Mouse (Mus musculus) heart, adult 18-20 months (tissue): ENCODE measurements around the gene Nsg2. TPM values are rescaled to one million over a fixed set of nuclear protein-coding genes. Genes with fewer than 3 reads are reported as not detected.

Experiments used
- DNase-seq, 2 experiments: peaks; one replicate each; pipeline ENCODE4 v3.0.0; 2021 to 2022; ENCODE audit warnings: mixed read lengths in 1 of 2
- total RNA-seq, 2 experiments: library from RNA; stranded (reverse); gene quantifications; 2 replicates each; pipeline ENCODE4 v1.2.3; 2021

Nsg2 gene
- total RNA-seq, 2 experiments from 2014 or later = 0.69 to 1.4 TPM

DNA sequence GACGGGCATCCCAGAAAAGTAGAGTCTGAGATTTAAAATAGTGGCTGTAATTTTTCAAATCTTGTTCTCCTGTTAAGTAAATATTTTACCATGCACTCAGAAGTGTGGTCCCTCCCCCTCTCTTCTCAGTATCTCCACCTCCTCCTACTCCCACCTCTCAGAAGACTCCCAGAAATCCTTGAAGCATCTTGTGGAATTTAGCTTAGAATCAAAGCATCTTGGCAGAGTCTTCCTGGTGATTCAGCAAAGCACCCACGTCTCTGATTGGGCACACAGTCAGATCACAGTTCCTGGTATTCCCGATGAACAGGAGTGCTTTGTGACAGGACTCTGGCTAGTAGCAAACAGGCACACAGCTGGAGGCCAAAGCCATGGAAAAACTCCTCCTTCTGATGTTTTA, 83.2 kb downstream of the Nsg2 start:
- DNase-seq = no peak

DNA sequence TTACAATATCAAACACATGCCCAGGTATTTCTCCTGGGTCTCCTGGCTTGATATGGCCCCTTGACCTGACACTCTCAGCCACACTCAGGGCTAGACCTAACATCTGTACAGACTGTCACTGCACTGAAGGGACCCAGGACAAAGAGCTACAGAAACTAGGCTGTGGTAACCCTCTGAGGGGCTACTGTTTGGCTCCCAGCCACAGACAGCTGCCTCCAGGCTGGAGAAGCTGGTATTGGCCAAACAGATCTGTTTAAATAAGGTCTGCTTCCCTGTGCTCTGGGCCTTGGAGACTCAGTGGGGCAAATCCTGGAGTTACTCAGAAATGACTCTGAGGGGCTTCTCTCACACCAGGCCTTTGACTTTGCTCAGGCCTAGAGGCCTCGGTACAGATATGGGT, 86.3 kb downstream of the Nsg2 start:
- no peak for DNase-seq

DNA sequence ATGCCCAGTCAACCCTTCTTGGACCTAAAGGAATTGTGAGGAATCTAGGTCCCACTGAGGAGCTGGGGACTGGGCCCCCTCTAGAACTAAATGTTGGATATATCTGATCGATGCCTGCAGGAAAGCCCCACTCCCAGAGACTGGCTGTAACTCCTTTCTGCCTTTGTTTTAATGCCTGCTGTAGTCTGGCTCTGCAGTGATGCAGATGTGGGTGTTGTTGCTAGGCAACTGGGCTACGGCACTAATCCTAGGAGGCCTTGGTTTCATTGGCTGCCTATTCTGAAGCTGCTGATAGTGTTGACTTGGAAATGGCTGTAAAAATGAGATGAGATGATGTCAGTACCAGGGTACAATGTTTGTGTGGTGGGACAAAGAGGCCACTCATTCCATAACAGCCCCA, 87.1 kb downstream of the Nsg2 start:
- DNase-seq = no peak

DNA sequence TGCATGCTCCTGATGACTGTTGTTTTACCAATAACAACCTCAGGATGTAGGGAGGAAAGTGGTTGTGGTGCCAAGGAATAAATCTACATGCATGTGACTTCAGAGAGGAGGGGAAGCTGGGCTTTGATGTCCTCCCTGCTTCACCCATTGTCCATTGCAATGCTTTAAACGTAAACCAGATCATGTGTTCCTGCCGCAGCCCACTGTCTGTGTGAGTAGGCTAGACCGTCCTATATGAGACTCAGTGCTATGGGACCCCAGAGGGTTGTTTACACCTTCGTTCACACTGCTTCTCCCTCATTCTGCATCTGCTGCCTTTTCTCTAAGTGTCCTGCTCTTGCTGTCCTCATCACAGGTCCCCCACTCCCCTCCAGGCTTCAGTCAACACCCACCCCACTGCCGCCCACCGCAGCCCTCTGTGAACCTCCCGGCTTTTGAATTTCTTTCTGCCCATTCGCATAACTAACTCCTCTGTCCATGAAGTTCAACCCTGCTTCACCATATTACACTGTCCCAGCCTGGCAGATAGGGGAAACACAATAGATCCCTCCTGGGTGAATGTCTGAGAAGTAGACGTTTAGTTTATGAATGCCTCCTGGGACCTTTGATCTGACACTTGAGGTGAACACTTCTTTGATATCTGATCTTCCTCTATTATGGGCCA, 87.6 kb downstream of the Nsg2 start:
- DNase-seq = no peak

DNA sequence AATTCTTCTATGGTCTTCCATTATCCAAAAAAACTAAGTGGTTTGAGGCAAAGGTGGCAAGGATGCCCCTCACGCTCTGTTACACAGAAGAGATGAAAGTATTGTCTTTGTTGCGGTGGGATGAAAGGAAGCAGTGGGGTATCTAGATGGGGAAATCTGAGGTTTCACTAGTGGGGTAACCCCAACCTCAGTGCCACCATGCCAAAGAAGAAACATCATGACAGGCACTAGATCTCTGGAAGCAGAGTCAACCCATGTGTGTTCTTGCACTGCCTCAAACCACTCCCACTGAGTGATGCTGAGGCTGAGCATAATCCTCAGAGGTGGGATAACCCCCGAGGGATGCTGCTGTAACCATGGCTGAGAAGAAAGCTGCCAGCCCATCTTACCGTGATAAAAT, 95.5 kb downstream of the Nsg2 start:
- DNase-seq = no peak

DNA sequence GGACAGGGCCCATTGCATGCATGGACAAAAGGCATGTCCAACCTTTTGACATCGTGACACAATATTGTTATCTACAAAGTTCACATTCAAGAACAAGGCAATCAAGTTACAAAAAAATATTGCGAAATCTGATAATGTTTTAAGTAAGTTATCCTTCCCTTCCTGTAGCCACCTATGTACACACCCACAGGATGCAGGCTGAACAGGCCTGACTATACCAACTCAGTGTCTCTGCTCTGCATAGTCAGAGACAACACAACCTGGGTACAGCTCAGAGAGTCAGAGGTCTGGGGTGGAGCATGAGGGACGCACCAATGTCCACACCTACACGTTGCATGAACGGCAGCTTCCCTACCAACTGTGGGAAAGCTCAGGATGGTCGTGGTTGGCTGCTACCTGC, 96.1 kb downstream of the Nsg2 start:
- no peak for DNase-seq

DNA sequence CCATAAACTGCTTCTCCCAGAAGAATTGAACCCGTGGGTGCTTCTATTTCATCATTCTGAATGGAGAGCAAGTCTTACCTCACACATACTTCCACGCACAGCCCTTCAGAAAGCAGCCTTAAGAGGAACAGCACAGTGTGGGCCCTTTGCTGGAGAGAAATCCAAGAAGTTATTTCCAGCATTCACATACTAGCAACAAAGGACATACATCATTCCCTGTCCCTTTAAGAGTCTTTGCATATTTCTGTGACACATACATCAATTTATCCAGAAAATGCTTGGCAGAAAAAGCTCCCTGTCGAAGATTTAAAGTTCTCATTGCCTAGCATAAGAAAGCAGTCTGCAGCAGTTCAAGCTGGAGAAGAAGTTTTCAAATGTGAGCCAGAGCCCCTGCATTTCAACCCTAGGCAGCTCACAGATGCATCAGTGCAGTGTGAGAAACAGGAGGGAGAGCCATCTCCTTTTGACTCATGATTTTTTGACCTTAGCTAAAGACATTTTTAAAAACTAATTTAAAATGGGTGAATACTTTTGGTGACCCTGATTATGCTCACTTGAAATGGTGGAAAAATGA, 100.9 kb downstream of the Nsg2 start:
- DNase-seq = no peak

DNA sequence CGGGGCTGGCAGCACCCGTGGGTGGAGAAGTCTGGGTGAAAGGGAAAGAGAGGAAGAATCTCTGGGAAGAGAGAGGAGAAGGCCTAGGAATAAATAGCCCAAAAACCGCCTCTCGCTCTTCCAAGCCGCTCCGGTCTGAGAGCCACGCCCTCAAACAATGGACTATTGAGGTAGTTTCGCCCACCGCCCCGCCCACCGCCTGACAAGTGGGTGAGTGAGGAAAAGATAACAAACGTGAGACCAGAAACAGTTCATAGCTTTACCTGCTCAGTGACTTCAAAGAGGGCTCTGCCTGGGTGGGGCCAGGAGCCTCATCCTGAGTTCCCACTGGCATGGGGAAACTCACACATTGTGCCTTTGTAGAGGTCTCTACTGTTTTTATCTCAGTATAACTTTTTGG, 102.7 kb downstream of the Nsg2 start:
- no peak for DNase-seq

DNA sequence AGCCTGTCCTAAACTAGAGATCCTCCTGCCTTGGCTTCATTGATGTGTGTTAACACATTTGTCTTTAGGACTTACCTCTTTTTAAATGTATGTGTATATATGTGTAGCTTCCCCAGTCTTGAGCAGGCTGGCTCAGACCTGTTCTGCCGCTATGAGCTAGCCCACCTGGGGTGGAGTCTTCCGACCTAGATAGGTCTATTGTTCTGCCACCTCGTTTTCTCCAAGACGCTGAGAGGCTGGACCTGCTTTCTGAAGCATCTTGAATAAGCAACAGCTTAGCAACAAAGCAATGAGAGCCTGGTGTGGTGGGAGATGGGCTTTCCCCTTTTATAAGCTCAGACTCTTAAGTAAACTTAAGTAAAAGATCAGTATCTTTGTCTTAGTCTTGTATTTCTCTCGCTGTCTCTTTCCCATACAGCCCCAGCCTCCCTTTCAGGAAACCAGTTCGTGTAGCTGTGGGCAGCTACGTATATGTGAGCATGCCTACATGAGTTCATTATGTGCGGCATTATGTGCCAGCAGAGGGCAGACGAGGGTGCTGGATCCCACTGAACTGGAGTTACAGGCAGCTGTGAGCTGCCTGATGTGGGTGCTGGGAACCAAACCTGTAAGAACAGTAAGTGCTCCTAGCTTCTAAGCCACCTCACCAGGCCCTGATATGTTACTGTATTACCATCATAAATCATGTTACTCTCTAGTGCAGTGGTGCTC, 104.3 kb downstream of the Nsg2 start:
- DNase-seq = no peak

DNA sequence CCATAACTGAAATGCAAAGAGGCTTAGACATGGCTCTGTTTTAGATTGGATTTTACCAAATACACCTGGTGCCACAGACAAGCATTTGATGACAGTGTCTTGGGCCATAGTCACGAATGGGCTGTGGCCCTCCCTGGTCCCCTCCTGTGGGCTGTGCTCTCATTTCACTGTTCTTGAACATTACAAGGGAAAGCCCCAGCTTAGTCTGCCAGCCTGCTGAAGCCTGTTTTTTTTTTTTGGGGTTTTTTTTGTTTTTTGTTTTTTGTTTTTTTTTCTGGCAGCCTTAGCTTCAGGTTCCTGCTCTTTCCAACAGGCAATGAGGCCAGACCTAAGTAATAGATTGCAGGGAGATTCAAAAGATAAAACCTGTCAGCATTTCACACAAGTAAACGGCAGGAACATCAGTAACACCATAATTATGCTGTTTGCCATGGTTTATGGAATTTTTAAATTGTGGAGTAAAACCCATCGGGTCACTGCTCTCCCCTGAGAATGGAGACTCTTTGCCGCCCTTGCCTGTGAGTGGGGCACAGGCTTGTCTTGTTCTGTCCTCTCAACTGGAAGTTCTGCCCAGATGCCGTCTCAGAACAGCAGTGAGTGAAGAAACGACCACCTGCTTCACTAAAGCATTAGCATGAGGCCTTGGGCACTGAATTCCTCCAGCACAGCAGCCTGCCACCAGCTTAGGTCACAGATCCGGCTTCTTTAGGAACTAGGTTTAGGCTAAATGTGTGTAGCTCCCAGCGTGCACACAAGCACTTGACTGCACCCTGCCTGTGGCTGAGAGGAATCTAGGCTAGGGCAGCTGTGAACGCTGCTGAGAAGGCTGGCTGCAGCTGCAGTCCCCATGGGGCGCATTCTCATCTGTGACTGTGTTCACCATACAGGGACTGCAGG, 105.7 kb downstream of the Nsg2 start:
- DNase-seq = no peak

DNA sequence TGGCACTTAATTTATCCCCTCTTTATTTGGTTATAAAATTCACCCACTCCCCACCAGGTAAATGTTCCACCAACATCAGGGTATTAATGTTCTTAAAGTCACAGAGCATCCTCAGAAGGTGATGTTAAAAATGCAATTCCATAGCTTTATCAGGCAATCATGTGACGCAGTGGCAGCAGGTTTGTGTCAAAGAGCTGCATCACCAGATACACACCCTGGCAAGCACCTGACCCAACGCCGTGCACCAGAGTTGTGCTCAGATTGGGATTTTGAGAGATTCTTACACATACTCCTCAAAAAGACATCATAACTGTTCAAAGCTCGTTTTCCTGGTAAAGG, 106.4 kb downstream of the Nsg2 start:
- no peak for DNase-seq

DNA sequence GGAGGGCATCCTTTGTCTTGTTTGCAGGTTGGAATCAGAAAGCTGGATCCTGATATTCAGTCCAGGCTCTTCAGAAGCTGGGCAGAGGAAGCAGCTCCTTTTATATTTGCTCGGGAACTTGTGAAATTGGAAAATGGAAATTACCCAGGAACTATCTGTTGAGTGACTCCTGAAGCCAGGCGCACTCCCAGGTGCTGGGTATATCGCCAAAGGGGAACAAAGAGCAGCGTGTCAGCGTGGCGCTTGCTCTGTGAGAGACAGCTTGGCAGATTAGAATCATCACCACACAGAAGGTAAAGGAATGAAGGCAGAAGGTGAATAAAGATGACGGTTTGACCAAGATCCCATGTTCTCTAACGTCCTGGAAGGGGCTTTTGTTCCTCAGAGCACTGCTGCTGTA, 108.2 kb downstream of the Nsg2 start:
- no peak for DNase-seq

Other genes with a start within 250 kb of the Nsg2 start
- gene Cpeb4, start 128.3 kb upstream of the Nsg2 start, total RNA-seq = 100 to 1,000 TPM; 103 to 109 TPM
- not detected for gene 4930524B15Rik, start 34.9 kb upstream of the Nsg2 start, total RNA-seq
- gene Il9r, start 199.8 kb downstream of the Nsg2 start, total RNA-seq = under 1 TPM; 0.07 to 0.46 TPM
- 10 to 100 TPM; 11.1 to 12.3 TPM for gene Snrnp25, start 205.0 kb downstream of the Nsg2 start, total RNA-seq
- 10 to 100 TPM; 19.2 to 19.3 TPM for gene Rhbdf1, start 221.8 kb downstream of the Nsg2 start, total RNA-seq
- gene Mpg, start 226.0 kb downstream of the Nsg2 start, total RNA-seq = 1 to 10 TPM; 5.6 TPM